Mouse (Mus musculus): ENCODE data around the gene Glis3.

- no peak for TF ChIP-seq CTCF (IDR thresholded peaks at IDR 0.05; ENCODE audit: low read depth)
- no peak for TF ChIP-seq EP300 (optimal IDR thresholded peaks at IDR 0.05)
These were observed 405.9 kb downstream of the Glis3 start for GRCm38 (mm10) chr19:28273946-28274345.

Measured in stomach, postnatal 0 days (tissue).